Mouse (Mus musculus) kidney, postnatal 0 days (tissue): ENCODE measurements around the gene Dnajc28. TPM values are rescaled to one million over a fixed set of nuclear protein-coding genes. Genes with fewer than 3 reads are reported as not detected.

Experiments
- ATAC-seq: fragments of 200-750 bp; cut with Nextera tagmentation; replicated peaks from 2 replicates; pipeline ENCODE4 v1.8.0; 2017; ENCODE audit warnings: low read depth, moderate number of reproducible peaks, moderate TSS enrichment, moderate library complexity; ENCODE audit not compliant: low FRiP score
- DNase-seq: peaks from one replicate; pipeline ENCODE4 v3.0.0-alpha.2; 2016; ENCODE audit warnings: low spot score
- H3K27ac ChIP-seq: fragments of 300-500 bp; sonication (generic); 2 replicates; pipeline ENCODE4 v1.5.1; 2014; ENCODE audit warnings: mild to moderate bottlenecking
- H3K27me3 ChIP-seq: fragments of 300-500 bp; sonication (generic); 2 replicates; pipeline ENCODE4 v1.6.1; 2014; ENCODE audit warnings: low read length, mixed read lengths; ENCODE audit not compliant: insufficient read depth
- H3K36me3 ChIP-seq: fragments of 300-500 bp; sonication (generic); 2 replicates; pipeline ENCODE4 v1.6.1; 2014; ENCODE audit warnings: low read length, mixed read lengths; ENCODE audit not compliant: insufficient read depth
- H3K4me1 ChIP-seq: fragments of 300-500 bp; sonication (generic); replicated peaks from 2 replicates; pipeline ENCODE4 v1.6.1; 2014; ENCODE audit warnings: antibody characterized with exemption, low read length, mixed read lengths; ENCODE audit not compliant: insufficient read depth
- H3K4me2 ChIP-seq: fragments of 300-500 bp; sonication (generic); 2 replicates; pipeline ENCODE4 v1.6.1; 2014; ENCODE audit warnings: mild to moderate bottlenecking, low read length, moderate library complexity, mixed read lengths
- H3K4me3 ChIP-seq: fragments of 300-500 bp; sonication (generic); replicated peaks from 2 replicates; pipeline ENCODE4 v1.5.1; 2014; ENCODE audit warnings: low read depth, low read length
- H3K9ac ChIP-seq: fragments of 300-500 bp; sonication (generic); 2 replicates; pipeline ENCODE4 v1.6.1; 2014; ENCODE audit warnings: low read depth, low read length
- H3K9me3 ChIP-seq: fragments of 300-500 bp; sonication (generic); replicated peaks from 2 replicates; pipeline ENCODE4 v1.6.1; 2016; ENCODE audit warnings: low read length, inconsistent platforms, mixed read lengths
- CTCF ChIP-seq: IDR thresholded peaks from 2 replicates; pipeline ENCODE4 v1.5.1; 2016; ENCODE audit warnings: antibody characterized with exemption, low read depth, mild to moderate bottlenecking, moderate library complexity
- whole genome bisulfite sequencing: fragments of 180-500 bp; shearing (Covaris S2); extraction: QIAGEN DNeasy Blood & Tissue Kit; methylation state at CpG from one replicate; pipeline ENCODE4 v1.1.7; 2014; 5-methylcytosine and 5-hydroxymethylcytosine counted together
- polyA plus RNA-seq: library from polyadenylated mRNA; unstranded; fragments of >200 nt; fragmentation: Nextera tagmentation; extraction: Ambion mirVana; gene quantifications from 2 replicates; pipeline ENCODE4 v1.2.1, GENCODE M21; 2015

Dnajc28 gene
- polyA plus RNA-seq, 1 experiment from 2014 or later, result 4.4 TPM

DNA sequence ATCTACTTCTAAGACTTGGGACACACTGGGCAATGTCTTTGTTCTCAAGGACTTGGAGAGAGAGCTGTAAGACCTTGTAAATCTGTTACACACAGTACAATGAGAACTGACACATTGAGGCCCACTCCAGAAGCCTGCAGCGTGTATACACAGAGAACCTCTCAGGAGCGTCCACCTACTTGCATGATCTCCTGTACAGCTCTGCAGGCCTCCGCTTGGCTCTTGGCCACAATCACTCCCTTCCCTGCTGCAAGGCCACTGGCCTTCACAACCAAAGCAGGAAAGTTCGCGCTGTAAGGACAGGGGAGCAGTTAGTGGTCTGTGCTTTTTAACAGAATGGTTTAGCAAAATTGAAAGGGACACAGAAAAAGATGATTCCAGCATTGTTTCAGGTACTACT is 20.3 kb upstream of the Dnajc28 start:
- no peak overlapping the region for H3K4me3 ChIP-seq
- no peaks in the 10 kb centered on the region for H3K9me3 ChIP-seq

DNA sequence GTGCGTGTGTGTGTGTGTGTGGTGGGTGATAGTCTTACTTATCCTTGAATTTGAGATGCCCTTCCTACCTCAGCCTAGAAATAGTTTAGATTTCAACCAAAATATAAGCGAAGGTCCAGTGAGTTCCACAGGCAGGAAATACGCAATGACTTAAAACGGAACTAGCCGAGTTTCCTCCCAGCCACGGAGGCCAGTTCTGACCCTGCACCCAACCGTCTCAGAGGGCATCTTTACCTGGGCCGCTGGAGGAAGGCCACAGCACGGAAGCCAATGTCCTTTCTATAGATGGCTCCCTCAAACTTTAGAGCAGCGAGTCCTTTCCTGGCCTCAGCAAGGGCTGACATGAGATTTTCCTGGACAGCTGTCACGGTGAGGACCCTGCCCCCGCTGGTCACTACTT is 14.8 kb upstream of the Dnajc28 start:
- TF ChIP-seq CTCF, result no peak
- no peak overlapping the region for H3K4me2 ChIP-seq
- 82% methylated on average over 12 of the region's 12 CpGs for WGBS
- no peak overlapping the region for H3K27ac ChIP-seq
- H3K27me3 ChIP-seq, result no peaks in the 10 kb centered on the region
- DNase-seq (no peak), ATAC-seq (no peak)
- no peak overlapping the region for H3K4me3 ChIP-seq
- H3K9ac ChIP-seq, result no peak overlapping the region
- no peaks in the 10 kb centered on the region for H3K9me3 ChIP-seq
- H3K36me3 ChIP-seq, result peaks cover 66% of the 10 kb centered on the region
- no peaks in the 10 kb centered on the region for H3K4me1 ChIP-seq

More for the DNA sequence above, 20.3 kb upstream of the Dnajc28 start:
- H3K9ac ChIP-seq, result no peak overlapping the region
- H3K27me3 ChIP-seq, result no peaks in the 10 kb centered on the region
- no peak overlapping the region for H3K27ac ChIP-seq
- no peak for TF ChIP-seq CTCF
- DNase-seq (no peak), ATAC-seq (no peak)
- H3K4me2 ChIP-seq, result no peak overlapping the region
- H3K4me1 ChIP-seq, result no peaks in the 10 kb centered on the region
- WGBS, result 90% methylated on average over 5 of the region's 5 CpGs
- H3K36me3 ChIP-seq, result peaks cover 61% of the 10 kb centered on the region

DNA sequence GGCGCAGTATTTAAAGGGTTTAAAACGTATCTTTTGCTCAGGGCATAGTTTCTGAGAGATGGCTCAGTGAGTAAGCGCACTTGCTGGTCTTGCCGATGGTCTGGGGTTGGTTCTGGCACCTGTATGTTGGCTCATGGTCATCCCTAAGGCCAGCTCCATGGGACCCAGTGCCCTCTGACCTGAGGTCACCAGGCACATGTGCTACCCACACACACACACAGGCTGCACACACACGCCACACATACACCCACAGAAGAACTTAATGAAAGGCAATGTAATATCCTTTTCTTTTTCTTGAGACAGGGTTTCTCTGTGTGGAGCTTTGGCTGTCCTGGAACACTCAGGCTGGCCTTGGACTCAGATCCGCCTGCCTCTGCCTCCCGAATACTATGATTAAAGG is 14.1 kb upstream of the Dnajc28 start:
- Histone ChIP-seq H3K9ac (no peak overlapping the region), H3K4me2 (no peak overlapping the region), H3K27ac (no peak overlapping the region), H3K27me3 (no peaks in the 10 kb centered on the region), H3K4me3 (no peak overlapping the region), H3K4me1 (no peaks in the 10 kb centered on the region), H3K9me3 (no peaks in the 10 kb centered on the region), H3K36me3 (peaks cover 65% of the 10 kb centered on the region)
- no peak for DNase-seq
- 94% methylated on average over 7 of the region's 7 CpGs for WGBS
- ATAC-seq, result no peak
- TF ChIP-seq CTCF, result no peak

DNA sequence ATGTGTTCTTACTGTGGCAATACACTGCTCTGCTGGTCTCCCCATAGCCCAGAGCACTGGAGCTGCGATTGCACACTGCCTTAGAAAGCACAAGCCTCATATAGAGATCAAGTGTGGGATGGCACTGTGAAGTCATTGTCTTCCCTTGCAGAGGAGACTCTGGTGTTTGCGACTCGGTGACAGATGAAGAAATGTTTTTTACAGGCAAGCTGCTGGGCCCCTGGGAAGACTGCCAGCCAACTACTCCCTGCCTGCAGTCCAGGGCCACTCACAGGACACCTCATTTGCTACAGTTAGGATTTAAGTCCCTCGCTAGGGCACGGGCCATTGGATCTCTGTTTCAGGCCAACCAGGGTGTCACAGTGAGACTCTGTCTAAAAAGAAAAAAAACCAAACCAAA is 13.6 kb upstream of the Dnajc28 start:
- H3K4me3 ChIP-seq, result no peak overlapping the region
- H3K4me1 ChIP-seq, result no peaks in the 10 kb centered on the region
- H3K36me3 ChIP-seq, result peaks cover 63% of the 10 kb centered on the region
- no peak for ATAC-seq
- no peak overlapping the region for H3K27ac ChIP-seq
- H3K9me3 ChIP-seq, result no peaks in the 10 kb centered on the region
- no peak overlapping the region for H3K4me2 ChIP-seq
- H3K27me3 ChIP-seq, result no peaks in the 10 kb centered on the region
- no peak overlapping the region for H3K9ac ChIP-seq
- DNase-seq, result no peak
- no peak for TF ChIP-seq CTCF
- WGBS, result 88% methylated on average over 5 of the region's 5 CpGs

- H3K4me1 ChIP-seq, result no peaks in the 10 kb centered on the region
- no peak overlapping the region for H3K4me3 ChIP-seq
- no peak for TF ChIP-seq CTCF
- 74% methylated on average over 1 of the region's 1 CpGs for WGBS
- no peak overlapping the region for H3K27ac ChIP-seq
- peaks cover 57% of the 10 kb centered on the region for H3K36me3 ChIP-seq
- H3K4me2 ChIP-seq, result no peak overlapping the region
- H3K27me3 ChIP-seq, result no peaks in the 10 kb centered on the region
- H3K9me3 ChIP-seq, result no peaks in the 10 kb centered on the region
- DNase-seq (no peak), ATAC-seq (no peak)
- no peak overlapping the region for H3K9ac ChIP-seq
These were observed 11.8 kb upstream of the Dnajc28 start for GRCm38 (mm10) chr16:91630584-91630983.

DNA sequence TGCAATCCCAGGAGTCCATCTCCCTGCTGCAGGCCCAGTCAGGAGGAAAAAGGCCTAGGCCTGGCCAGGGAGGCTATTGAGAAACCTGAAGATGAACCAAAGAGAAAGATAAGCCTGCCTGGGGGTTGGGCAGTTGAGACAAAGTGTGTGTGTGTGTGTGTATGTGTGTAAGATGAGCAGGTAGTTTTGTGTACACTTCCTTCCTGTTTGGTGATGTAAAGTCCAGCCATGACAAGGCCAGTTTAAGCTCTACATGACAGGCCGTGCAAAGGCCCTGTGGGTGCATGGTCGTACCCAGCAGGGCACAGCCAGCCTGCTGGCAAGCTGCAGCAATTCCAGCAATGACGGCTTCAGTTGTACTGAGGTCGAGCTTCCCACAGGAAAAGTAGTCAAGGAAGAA is 10.9 kb upstream of the Dnajc28 start:
- peaks cover 61% of the 10 kb centered on the region for H3K36me3 ChIP-seq
- no peak for TF ChIP-seq CTCF
- H3K4me3 ChIP-seq, result no peak overlapping the region
- H3K9me3 ChIP-seq, result no peaks in the 10 kb centered on the region
- DNase-seq (no peak), ATAC-seq (no peak)
- no peak overlapping the region for H3K4me2 ChIP-seq
- WGBS, result 94% methylated on average over 4 of the region's 4 CpGs
- H3K9ac ChIP-seq, result no peak overlapping the region
- H3K27ac ChIP-seq, result no peak overlapping the region
- H3K27me3 ChIP-seq, result no peaks in the 10 kb centered on the region
- H3K4me1 ChIP-seq, result no peaks in the 10 kb centered on the region

GRCm38 (mm10) chr16:91628673-91629072 is 9.8 kb upstream of the Dnajc28 start:
- Histone ChIP-seq H3K27ac (no peak overlapping the region), H3K4me1 (no peaks in the 10 kb centered on the region), H3K27me3 (no peaks in the 10 kb centered on the region), H3K9ac (no peak overlapping the region), H3K4me3 (no peak overlapping the region), H3K36me3 (peaks cover 62% of the 10 kb centered on the region), H3K9me3 (no peaks in the 10 kb centered on the region), H3K4me2 (no peak overlapping the region)
- TF ChIP-seq CTCF, result no peak
- ATAC-seq, result no peak
- DNase-seq, result no peak
- 93% methylated on average over 3 of the region's 3 CpGs for WGBS
